Mouse (Mus musculus): ENCODE data around the gene Dnm2. TPM values are rescaled to one million over a fixed set of nuclear protein-coding genes. Genes with fewer than 3 reads are reported as not detected.
"Not testable (repeated sequence)": the region's sequence is repeated elsewhere in the genome, so short reads cannot be mapped to it uniquely, and the experiment has no call there.

Gene Dnm2
- polyA plus RNA-seq, 1 experiment from 2014 or later = 64.8 TPM

- H3K4me3 ChIP-seq (ENCODE audit: low read depth, low read length) = peak within 1 kb of the TSS; percentile 62
- ATAC-seq (ENCODE audit: low FRiP score) = peak; percentile 97
- DNase-seq (ENCODE audit: low spot score) = peak; percentile 94
- no peaks in the 10 kb centered on the region for H3K9me3 ChIP-seq (ENCODE audit: control insufficient read depth, low read length)
- no peaks in the 10 kb centered on the region for H3K27me3 ChIP-seq (ENCODE audit: control insufficient read depth, insufficient read depth, low read length)
- H3K36me3 ChIP-seq (ENCODE audit: control insufficient read depth, insufficient read depth, low read length) = peaks cover 3% of the 10 kb centered on the region; the same call in 1 of the 2 replicates
- H3K9ac ChIP-seq (ENCODE audit: low read depth, low read length) = peak within 1 kb of the TSS; percentile 72
- under 1% methylated on average over 44 of the region's 44 CpGs for WGBS
- peaks cover 3% of the 10 kb centered on the region; the same call in 1 of the 2 replicates for H3K4me1 ChIP-seq (replicated peaks; ENCODE audit: control insufficient read depth, insufficient read depth, low read length)
- H3K4me2 ChIP-seq (replicated peaks; ENCODE audit: low read depth, low read length) = peak within 1 kb of the TSS; percentile 69
- H3K27ac ChIP-seq (ENCODE audit: low read depth, low read length) = peak within 1 kb of the TSS; percentile 74
Observed at GRCm38 (mm10) chr9:21509772-21510688, 85.3 kb downstream of the Dnm2 start, which contains the start of gene Tmed1. Tmed1 (minus strand) TSS chr9:21510252.

GRCm38 (mm10) chr9:21510689-21511015 is 85.9 kb downstream of the Dnm2 start:
- peak overlapping the region; percentile 69 for H3K4me2 ChIP-seq (replicated peaks; ENCODE audit: low read depth, low read length)
- H3K4me3 ChIP-seq (ENCODE audit: low read depth, low read length) = peak overlapping the region; percentile 62
- H3K27ac ChIP-seq (ENCODE audit: low read depth, low read length) = peak overlapping the region; percentile 74
- H3K4me1 ChIP-seq (replicated peaks; ENCODE audit: control insufficient read depth, insufficient read depth, low read length) = peaks cover 3% of the 10 kb centered on the region; the same call in 1 of the 2 replicates
- H3K9me3 ChIP-seq (ENCODE audit: control insufficient read depth, low read length) = no peaks in the 10 kb centered on the region
- 7% methylated on average over 7 of the region's 7 CpGs for WGBS
- peaks cover 1% of the 10 kb centered on the region; the same call in 1 of the 2 replicates for H3K36me3 ChIP-seq (ENCODE audit: control insufficient read depth, insufficient read depth, low read length)
- H3K27me3 ChIP-seq (ENCODE audit: control insufficient read depth, insufficient read depth, low read length) = no peaks in the 10 kb centered on the region
- H3K9ac ChIP-seq (ENCODE audit: low read depth, low read length) = peak overlapping the region; percentile 72
- DNase-seq (ENCODE audit: low spot score) (no peak), ATAC-seq (ENCODE audit: low FRiP score) (no peak; the same call in 1 of the 2 replicates)

- H3K4me2 ChIP-seq (replicated peaks; ENCODE audit: low read depth, low read length) = peak overlapping the region; percentile 69
- peak overlapping the region; percentile 62 for H3K4me3 ChIP-seq (ENCODE audit: low read depth, low read length)
- 84% methylated on average over 9 of the region's 9 CpGs for WGBS
- H3K4me1 ChIP-seq (replicated peaks; ENCODE audit: control insufficient read depth, insufficient read depth, low read length) = peaks cover 3% of the 10 kb centered on the region; the same call in 1 of the 2 replicates
- no peaks in the 10 kb centered on the region for H3K27me3 ChIP-seq (ENCODE audit: control insufficient read depth, insufficient read depth, low read length)
- no peaks in the 10 kb centered on the region for H3K9me3 ChIP-seq (ENCODE audit: control insufficient read depth, low read length)
- H3K27ac ChIP-seq (ENCODE audit: low read depth, low read length) = peak overlapping the region; percentile 74
- DNase-seq (ENCODE audit: low spot score) (no peak), ATAC-seq (ENCODE audit: low FRiP score) (no peak)
- H3K9ac ChIP-seq (ENCODE audit: low read depth, low read length) = peak overlapping the region; percentile 72
- no peaks in the 10 kb centered on the region; the same call in 1 of the 2 replicates for H3K36me3 ChIP-seq (ENCODE audit: control insufficient read depth, insufficient read depth, low read length)
Observed at GRCm38 (mm10) chr9:21511052-21511451, 86.3 kb downstream of the Dnm2 start.

GRCm38 (mm10) chr9:21513466-21513865 is 88.8 kb downstream of the Dnm2 start:
- no peaks in the 10 kb centered on the region for H3K27me3 ChIP-seq (ENCODE audit: control insufficient read depth, insufficient read depth, low read length)
- H3K4me1 ChIP-seq (replicated peaks; ENCODE audit: control insufficient read depth, insufficient read depth, low read length) = peaks cover 3% of the 10 kb centered on the region; the same call in 1 of the 2 replicates
- H3K9ac ChIP-seq (ENCODE audit: low read depth, low read length) = no peak overlapping the region
- no peak overlapping the region for H3K27ac ChIP-seq (ENCODE audit: low read depth, low read length)
- H3K36me3 ChIP-seq (ENCODE audit: control insufficient read depth, insufficient read depth, low read length) = no peaks in the 10 kb centered on the region
- no peak overlapping the region for H3K4me2 ChIP-seq (replicated peaks; ENCODE audit: low read depth, low read length)
- WGBS = 100% methylated on average over 4 of the region's 4 CpGs
- H3K4me3 ChIP-seq (ENCODE audit: low read depth, low read length) = no peak overlapping the region
- DNase-seq (ENCODE audit: low spot score) (no peak), ATAC-seq (ENCODE audit: low FRiP score) (no peak)
- no peaks in the 10 kb centered on the region for H3K9me3 ChIP-seq (ENCODE audit: control insufficient read depth, low read length)

GRCm38 (mm10) chr9:21517947-21518495 is 93.3 kb downstream of the Dnm2 start:
- Histone ChIP-seq H3K27ac (ENCODE audit: low read depth, low read length) (no peak overlapping the region), H3K9me3 (ENCODE audit: control insufficient read depth, low read length) (no peaks in the 10 kb centered on the region), H3K4me1 (replicated peaks; ENCODE audit: control insufficient read depth, insufficient read depth, low read length) (no peaks in the 10 kb centered on the region), H3K36me3 (ENCODE audit: control insufficient read depth, insufficient read depth, low read length) (no peaks in the 10 kb centered on the region), H3K27me3 (ENCODE audit: control insufficient read depth, insufficient read depth, low read length) (no peaks in the 10 kb centered on the region), H3K9ac (ENCODE audit: low read depth, low read length) (no peak overlapping the region), H3K4me2 (replicated peaks; ENCODE audit: low read depth, low read length) (no peak overlapping the region), H3K4me3 (ENCODE audit: low read depth, low read length) (no peak overlapping the region)
- no peak for DNase-seq (ENCODE audit: low spot score)
- no peak for ATAC-seq (ENCODE audit: low FRiP score)
- 79% methylated on average over 6 of the region's 6 CpGs for WGBS

GRCm38 (mm10) chr9:21518690-21519089 is 94.0 kb downstream of the Dnm2 start:
- not testable (repeated sequence) for H3K4me2 ChIP-seq (replicated peaks; ENCODE audit: low read depth, low read length); DNase-seq (ENCODE audit: low spot score); H3K27ac ChIP-seq (ENCODE audit: low read depth, low read length); ATAC-seq (ENCODE audit: low FRiP score); H3K27me3 ChIP-seq (ENCODE audit: control insufficient read depth, insufficient read depth, low read length); H3K9ac ChIP-seq (ENCODE audit: low read depth, low read length); H3K36me3 ChIP-seq (ENCODE audit: control insufficient read depth, insufficient read depth, low read length); H3K4me3 ChIP-seq (ENCODE audit: low read depth, low read length); H3K4me1 ChIP-seq (replicated peaks; ENCODE audit: control insufficient read depth, insufficient read depth, low read length); H3K9me3 ChIP-seq (ENCODE audit: control insufficient read depth, low read length)
- 80% methylated on average over 6 of the region's 6 CpGs for WGBS

- H3K4me3 ChIP-seq (ENCODE audit: low read depth, low read length) = no peak overlapping the region
- H3K4me1 ChIP-seq (replicated peaks; ENCODE audit: control insufficient read depth, insufficient read depth, low read length) = no peaks in the 10 kb centered on the region
- ATAC-seq (ENCODE audit: low FRiP score) (no peak), DNase-seq (ENCODE audit: low spot score) (no peak)
- no peaks in the 10 kb centered on the region for H3K27me3 ChIP-seq (ENCODE audit: control insufficient read depth, insufficient read depth, low read length)
- H3K36me3 ChIP-seq (ENCODE audit: control insufficient read depth, insufficient read depth, low read length) = no peaks in the 10 kb centered on the region
- no peaks in the 10 kb centered on the region for H3K9me3 ChIP-seq (ENCODE audit: control insufficient read depth, low read length)
- no peak overlapping the region for H3K4me2 ChIP-seq (replicated peaks; ENCODE audit: low read depth, low read length)
- no peak overlapping the region for H3K9ac ChIP-seq (ENCODE audit: low read depth, low read length)
- WGBS = 81% methylated on average over 7 of the region's 7 CpGs
- no peak overlapping the region for H3K27ac ChIP-seq (ENCODE audit: low read depth, low read length)
Observed at GRCm38 (mm10) chr9:21525142-21525936, 100.6 kb downstream of the Dnm2 start.

GRCm38 (mm10) chr9:21525937-21526633 is 101.4 kb downstream of the Dnm2 start, which contains the start of gene AB124611:
AB124611 (plus strand) TSS chr9:21526176.
- 70% methylated on average over 14 of the region's 14 CpGs for WGBS

More at GRCm38 (mm10) chr9:21525937-21526633, 101.4 kb downstream of the Dnm2 start, which contains the start of gene AB124611:
- Histone ChIP-seq H3K4me2 (replicated peaks; ENCODE audit: low read depth, low read length) (no peak within 1 kb of the TSS), H3K9me3 (ENCODE audit: control insufficient read depth, low read length) (no peaks in the 10 kb centered on the region), H3K9ac (ENCODE audit: low read depth, low read length) (no peak within 1 kb of the TSS), H3K4me1 (replicated peaks; ENCODE audit: control insufficient read depth, insufficient read depth, low read length) (no peaks in the 10 kb centered on the region), H3K27ac (ENCODE audit: low read depth, low read length) (no peak within 1 kb of the TSS), H3K4me3 (ENCODE audit: low read depth, low read length) (no peak within 1 kb of the TSS), H3K36me3 (ENCODE audit: control insufficient read depth, insufficient read depth, low read length) (no peaks in the 10 kb centered on the region), H3K27me3 (ENCODE audit: control insufficient read depth, insufficient read depth, low read length) (no peaks in the 10 kb centered on the region)
- no peak for DNase-seq (ENCODE audit: low spot score)
- no peak for ATAC-seq (ENCODE audit: low FRiP score)

Measured in hindbrain, embryonic 11.5 days (tissue).